Mouse (Mus musculus) liver, embryonic 11.5 days (tissue): ENCODE data around the gene A630095N17Rik. TPM values are rescaled to one million over a fixed set of nuclear protein-coding genes. Genes with fewer than 3 reads are reported as not detected.

ENCODE experiments used
- ATAC-seq: fragments of 200-750 bp; cut with Nextera tagmentation; replicated peaks from 2 replicates; pipeline ENCODE4 v1.8.0; 2017; ENCODE audit warnings: moderate number of reproducible peaks, mild to moderate bottlenecking, moderate TSS enrichment, moderate library complexity; ENCODE audit not compliant: low FRiP score
- DNase-seq: peaks from one replicate; pipeline ENCODE4 v3.0.0-alpha.2; 2017; ENCODE audit warnings: low spot score
- H3K27ac ChIP-seq: fragments of 300-500 bp; sonication (generic); 2 replicates; pipeline ENCODE4 v1.5.1; 2014; ENCODE audit warnings: mild to moderate bottlenecking, low read depth, low read length, control low read depth
- H3K27me3 ChIP-seq: fragments of 300-500 bp; sonication (generic); replicated peaks from 2 replicates; pipeline ENCODE4 v1.6.1; 2014; ENCODE audit warnings: low read length, mixed read lengths; ENCODE audit not compliant: control insufficient read depth, insufficient read depth
- H3K36me3 ChIP-seq: fragments of 300-500 bp; sonication (generic); 2 replicates; pipeline ENCODE4 v1.6.1; 2014; ENCODE audit warnings: mild to moderate bottlenecking, low read length, moderate library complexity, mixed read lengths; ENCODE audit not compliant: control insufficient read depth, insufficient read depth
- H3K4me1 ChIP-seq: fragments of 300-500 bp; sonication (generic); replicated peaks from 2 replicates; pipeline ENCODE4 v1.6.1; 2014; ENCODE audit warnings: low read length, mixed read lengths; ENCODE audit not compliant: control insufficient read depth, insufficient read depth
- H3K4me2 ChIP-seq: fragments of 300-500 bp; sonication (generic); 2 replicates; pipeline ENCODE4 v1.6.1; 2014; ENCODE audit warnings: mild to moderate bottlenecking, control low read depth, moderate library complexity
- H3K4me3 ChIP-seq: fragments of 300-500 bp; sonication (generic); 2 replicates; pipeline ENCODE4 v1.5.1; 2014; ENCODE audit warnings: low read depth, low read length, control low read depth
- H3K9ac ChIP-seq: fragments of 300-500 bp; sonication (generic); 2 replicates; pipeline ENCODE4 v1.6.1; 2014; ENCODE audit warnings: low read depth, low read length, control low read depth
- H3K9me3 ChIP-seq: fragments of 300-500 bp; sonication (generic); 2 replicates; pipeline ENCODE4 v1.6.1; 2016; ENCODE audit warnings: low read length, inconsistent platforms, mixed read lengths; ENCODE audit not compliant: control insufficient read depth
- WGBS: fragments of 180-500 bp; shearing (Covaris S2); extraction: QIAGEN DNeasy Blood & Tissue Kit; methylation state at CpG from one replicate; pipeline ENCODE4 v1.1.7; 2014; 5-methylcytosine and 5-hydroxymethylcytosine counted together
- polyA plus RNA-seq: library from polyadenylated mRNA; unstranded; fragments of >200 nt; fragmentation: Nextera tagmentation; extraction: Ambion mirVana; gene quantifications from 2 replicates; pipeline ENCODE4 v1.2.1, GENCODE M21; 2014

Gene A630095N17Rik
- polyA plus RNA-seq, 1 experiment from 2014 or later, result not detected

- no peak for DNase-seq
- Histone ChIP-seq H3K27ac (no peak overlapping the region), H3K36me3 (no peaks in the 10 kb centered on the region), H3K4me1 (peaks cover 7% of the 10 kb centered on the region), H3K9ac (no peak overlapping the region), H3K4me3 (no peak overlapping the region), H3K27me3 (no peaks in the 10 kb centered on the region), H3K9me3 (no peaks in the 10 kb centered on the region), H3K4me2 (no peak overlapping the region)
- 72% methylated on average over 8 of the region's 8 CpGs for WGBS
- ATAC-seq, result no peak
Observed at GRCm38 (mm10) chr1:75254625-75255013, 22.7 kb upstream of the A630095N17Rik start.

DNA sequence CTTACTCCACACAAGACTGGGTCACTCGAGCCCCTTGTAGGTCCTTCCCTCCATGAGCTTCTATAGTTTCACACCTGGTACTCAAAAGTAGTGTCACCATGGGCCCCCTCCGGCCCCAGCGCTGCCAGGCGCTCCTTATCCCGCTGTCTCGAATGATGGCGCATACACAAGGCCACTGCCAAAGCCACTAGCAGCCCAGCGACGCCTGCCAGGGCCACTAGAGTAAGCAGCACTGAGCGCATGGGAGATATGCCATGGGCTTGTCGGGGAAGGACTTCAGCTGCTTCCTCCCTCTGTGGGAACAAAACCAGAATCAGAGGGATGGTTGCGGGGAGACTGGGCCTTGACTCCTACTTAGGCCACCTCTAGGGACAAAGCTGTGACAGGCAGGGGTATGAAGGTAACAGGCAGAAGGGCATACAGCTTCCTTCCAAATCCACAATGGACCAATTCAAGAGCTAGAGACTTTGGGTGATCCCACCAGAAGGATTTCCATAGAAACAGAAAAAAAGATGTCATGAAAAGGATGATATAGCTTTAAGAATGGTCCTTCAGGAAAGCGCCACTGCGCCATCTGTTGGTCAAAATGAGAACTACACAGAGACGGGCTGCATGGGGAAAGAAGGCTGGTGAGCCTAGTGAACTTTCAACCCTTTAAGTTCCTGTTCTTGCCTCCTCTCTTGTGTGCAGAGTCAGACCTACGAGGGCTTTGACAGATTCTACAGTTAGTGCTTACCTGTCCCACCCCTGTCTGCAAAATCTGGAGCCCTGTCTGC is 22.1 kb upstream of the A630095N17Rik start:
- WGBS, result 60% methylated on average over 16 of the region's 16 CpGs

DNA sequence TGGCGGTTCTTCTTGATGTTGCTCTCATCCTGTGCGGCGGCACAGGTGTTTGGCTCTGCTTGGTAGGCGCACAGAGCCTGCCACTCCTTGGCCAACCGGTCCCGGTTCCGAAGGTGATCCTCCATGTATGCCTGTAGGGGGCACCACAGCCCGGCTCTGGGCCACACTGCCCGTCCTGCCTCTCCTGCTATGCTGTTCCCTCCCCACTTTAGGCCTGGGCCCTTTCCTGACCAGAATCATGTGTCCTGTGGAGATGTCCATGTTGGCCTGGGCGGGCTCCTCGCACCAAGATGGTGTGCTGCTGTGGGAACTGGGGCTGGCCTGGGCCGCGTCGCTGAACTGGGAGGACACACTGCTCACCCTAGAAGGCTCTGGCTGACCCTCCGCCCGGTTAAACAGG is 21.1 kb upstream of the A630095N17Rik start:
- no peaks in the 10 kb centered on the region for H3K9me3 ChIP-seq
- no peaks in the 10 kb centered on the region for H3K27me3 ChIP-seq
- 66% methylated on average over 16 of the region's 16 CpGs for WGBS
- DNase-seq (peak; percentile 31), ATAC-seq (no peak)
- H3K9ac ChIP-seq, result no peak overlapping the region
- peaks cover 13% of the 10 kb centered on the region for H3K4me1 ChIP-seq
- no peak overlapping the region for H3K4me3 ChIP-seq
- no peak overlapping the region for H3K27ac ChIP-seq
- no peak overlapping the region for H3K4me2 ChIP-seq
- H3K36me3 ChIP-seq, result no peaks in the 10 kb centered on the region

More for the DNA sequence above, 22.1 kb upstream of the A630095N17Rik start:
- Histone ChIP-seq H3K36me3 (no peaks in the 10 kb centered on the region), H3K9me3 (no peaks in the 10 kb centered on the region), H3K27me3 (no peaks in the 10 kb centered on the region), H3K4me2 (no peak overlapping the region), H3K9ac (no peak overlapping the region), H3K4me3 (no peak overlapping the region), H3K27ac (no peak overlapping the region), H3K4me1 (peaks cover 7% of the 10 kb centered on the region)
- ATAC-seq (no peak), DNase-seq (peak; percentile 63)

DNA sequence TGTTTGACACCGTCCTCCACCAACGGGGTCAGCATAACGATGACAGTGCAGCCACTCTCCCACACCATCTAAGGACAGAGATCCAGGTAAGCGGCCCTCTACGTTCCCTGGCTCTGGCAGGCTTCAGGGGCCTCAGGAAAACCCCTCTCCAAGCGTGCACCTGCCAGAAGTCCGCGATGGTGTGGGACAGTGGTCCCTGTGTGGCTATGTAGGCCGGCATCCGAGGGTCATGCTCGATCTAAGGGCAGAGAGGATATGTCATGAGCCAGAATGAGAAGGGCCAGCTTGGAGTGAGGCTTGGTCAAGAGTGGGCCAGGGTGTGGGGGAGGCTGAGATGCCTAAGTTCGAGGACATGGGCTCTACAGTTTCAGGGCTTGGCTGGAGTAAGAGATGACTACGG is 20.4 kb upstream of the A630095N17Rik start:
- H3K36me3 ChIP-seq, result no peaks in the 10 kb centered on the region
- no peak overlapping the region for H3K4me3 ChIP-seq
- no peak overlapping the region for H3K9ac ChIP-seq
- H3K27ac ChIP-seq, result no peak overlapping the region
- 65% methylated on average over 13 of the region's 13 CpGs for WGBS
- no peaks in the 10 kb centered on the region for H3K9me3 ChIP-seq
- ATAC-seq (no peak), DNase-seq (no peak)
- peaks cover 17% of the 10 kb centered on the region for H3K4me1 ChIP-seq
- no peaks in the 10 kb centered on the region for H3K27me3 ChIP-seq
- H3K4me2 ChIP-seq, result no peak overlapping the region

DNA sequence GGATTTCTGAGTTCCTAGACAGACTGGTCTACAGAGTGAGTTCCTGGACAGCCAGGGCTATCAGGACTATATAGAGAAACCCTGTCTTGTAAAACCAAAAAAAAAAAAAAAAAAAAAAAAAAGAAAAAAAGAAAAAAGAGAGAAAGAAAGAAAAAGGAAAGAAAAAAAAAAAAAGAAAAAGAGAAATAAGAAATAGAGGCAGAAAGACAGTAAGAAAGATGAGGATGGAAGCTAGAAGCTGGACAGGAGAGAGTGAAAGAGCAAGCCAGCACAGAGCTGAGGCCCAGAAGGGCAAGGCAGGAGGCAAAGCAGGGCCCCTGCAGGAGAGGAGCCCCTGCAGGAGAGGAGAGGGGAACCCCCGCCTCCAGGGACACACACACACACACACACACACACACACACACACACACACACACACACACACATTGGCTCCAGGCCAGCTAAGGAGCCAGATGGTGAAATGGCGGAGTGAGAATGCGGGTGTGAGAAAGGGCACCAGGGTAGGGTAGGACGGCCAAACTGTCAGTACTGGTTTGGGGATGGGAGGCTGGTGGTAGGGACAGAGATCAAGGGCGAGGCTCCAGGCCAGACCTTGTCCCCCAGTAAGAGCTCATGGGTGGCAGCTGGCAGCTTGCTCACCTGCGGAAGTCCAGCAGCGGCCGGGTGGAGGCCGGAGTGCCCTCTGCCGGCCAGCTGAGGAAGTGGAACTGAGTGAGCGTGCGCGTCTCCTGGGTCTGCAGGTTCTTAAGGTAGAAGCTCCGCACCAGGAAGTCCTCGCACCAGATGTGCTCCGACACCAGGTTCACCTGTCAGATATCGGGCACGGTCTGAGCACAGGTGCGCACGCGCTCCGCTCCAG is 19.4 kb upstream of the A630095N17Rik start:
- Histone ChIP-seq H3K4me1 (peaks cover 17% of the 10 kb centered on the region), H3K9me3 (no peaks in the 10 kb centered on the region), H3K4me2 (peak overlapping the region; percentile 68), H3K27ac (no peak overlapping the region), H3K9ac (peak overlapping the region; percentile 50; the same call in 1 of the 2 replicates), H3K36me3 (no peaks in the 10 kb centered on the region), H3K4me3 (peak overlapping the region; percentile 25; the same call in 1 of the 2 replicates), H3K27me3 (no peaks in the 10 kb centered on the region; the same call in 1 of the 2 replicates)
- DNase-seq, result peak; percentile 77
- peak; percentile 60 for ATAC-seq
- WGBS, result 8% methylated on average over 22 of the region's 22 CpGs

- Histone ChIP-seq H3K4me2 (no peak overlapping the region), H3K27ac (no peak overlapping the region), H3K9me3 (no peaks in the 10 kb centered on the region), H3K27me3 (no peaks in the 10 kb centered on the region; the same call in 1 of the 2 replicates), H3K4me1 (peaks cover 13% of the 10 kb centered on the region), H3K4me3 (no peak overlapping the region), H3K9ac (no peak overlapping the region), H3K36me3 (no peaks in the 10 kb centered on the region)
- ATAC-seq (no peak), DNase-seq (no peak)
- WGBS, result 84% methylated on average over 3 of the region's 3 CpGs
Observed at GRCm38 (mm10) chr1:75250498-75250897, 18.6 kb upstream of the A630095N17Rik start.

DNA sequence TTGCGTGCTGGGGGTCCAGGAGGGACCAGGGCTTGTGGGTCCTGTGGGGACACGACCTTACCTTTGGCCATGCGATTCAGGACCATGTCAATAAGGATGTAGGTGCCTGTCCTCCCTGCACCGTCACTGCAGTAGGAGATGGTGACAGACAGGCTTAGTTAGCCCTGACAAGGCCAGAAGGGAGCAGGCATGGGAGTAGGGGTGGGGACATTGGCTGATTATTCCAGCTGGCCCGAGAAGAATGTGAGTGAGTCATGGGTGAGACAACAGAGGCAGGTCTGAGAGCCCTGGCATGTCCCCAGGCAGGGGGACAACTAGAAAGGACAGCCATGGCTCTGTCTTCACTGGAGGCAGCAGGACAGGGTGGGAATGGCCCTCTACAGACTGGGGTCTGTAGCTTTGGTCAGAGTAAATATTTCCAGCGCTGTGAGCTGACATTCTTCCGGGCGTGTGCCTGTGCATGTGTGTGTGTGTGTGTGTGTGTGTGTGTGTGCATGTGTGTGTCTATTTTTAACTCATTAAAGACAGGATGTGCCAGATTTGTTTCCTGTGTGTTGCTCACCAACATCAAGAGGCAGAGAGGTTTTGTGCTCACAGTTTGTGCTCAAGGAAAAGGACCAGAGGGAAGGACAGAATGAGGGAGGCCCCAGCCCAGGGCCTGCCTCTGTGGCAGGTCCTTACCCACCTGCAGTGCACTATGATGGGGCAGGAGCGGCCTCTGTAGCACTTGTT is 16.3 kb upstream of the A630095N17Rik start:
- Histone ChIP-seq H3K9me3 (no peaks in the 10 kb centered on the region), H3K27me3 (no peaks in the 10 kb centered on the region; the same call in 1 of the 2 replicates), H3K4me1 (peaks cover 12% of the 10 kb centered on the region), H3K36me3 (no peaks in the 10 kb centered on the region; the same call in 1 of the 2 replicates), H3K9ac (0 out of 2 replicates have a peak overlapping the region, but pooled peaks have one; percentile 9), H3K4me2 (no peak overlapping the region), H3K4me3 (no peak overlapping the region), H3K27ac (no peak overlapping the region)
- ATAC-seq, result no peak
- WGBS, result 58% methylated on average over 9 of the region's 9 CpGs
- no peak for DNase-seq
